Mouse (Mus musculus) heart, embryonic 14.5 days (tissue): ENCODE measurements around the gene Gm10775. TPM values are rescaled to one million over a fixed set of nuclear protein-coding genes. Genes with fewer than 3 reads are reported as not detected.

Experiments
- ATAC-seq: fragments of 200-750 bp; cut with Nextera tagmentation; 2 replicates; pipeline ENCODE4 v1.8.0; 2017; ENCODE audit warnings: low read depth, moderate TSS enrichment; ENCODE audit not compliant: insufficient number of reproducible peaks, insufficient read depth, low FRiP score
- H3K27ac ChIP-seq, 2 experiments: fragments of 200-500 bp in 1 of 2; fragments of 300-500 bp in 1 of 2; sonication (generic) in 1 of 2; replicated peaks in 1 of 2; 2 replicates each; pipeline ENCODE4 v1.5.1; 2012 to 2014; ENCODE audit warnings: low read depth in 2 of 2, low read length in 2 of 2, control low read depth in 1 of 2, mild to moderate bottlenecking in 1 of 2, mixed read lengths in 1 of 2; ENCODE audit not compliant: control insufficient read depth in 1 of 2, insufficient read depth in 1 of 2
- H3K27me3 ChIP-seq: fragments of 300-500 bp; sonication (generic); 2 replicates; pipeline ENCODE4 v1.6.1; 2014; ENCODE audit warnings: mild to moderate bottlenecking, low read length, control low read depth; ENCODE audit not compliant: control insufficient read depth, insufficient read depth
- H3K36me3 ChIP-seq: fragments of 300-500 bp; sonication (generic); 2 replicates; pipeline ENCODE4 v1.6.1; 2014; ENCODE audit warnings: mild to moderate bottlenecking, control low read depth, low read length, mixed read lengths; ENCODE audit not compliant: control insufficient read depth, insufficient read depth
- H3K4me1 ChIP-seq, 2 experiments: fragments of 200-500 bp in 1 of 2; fragments of 300-500 bp in 1 of 2; sonication (generic) in 1 of 2; 2 replicates each; pipeline ENCODE4 v1.6.1; 2012 to 2014; ENCODE audit warnings: low read length in 2 of 2, control low read depth in 1 of 2, mixed read lengths in 1 of 2; ENCODE audit not compliant: control insufficient read depth in 2 of 2, insufficient read depth in 2 of 2
- H3K4me2 ChIP-seq: fragments of 300-500 bp; sonication (generic); 2 replicates; pipeline ENCODE4 v1.6.1; 2014; ENCODE audit warnings: mild to moderate bottlenecking, low read length
- H3K4me3 ChIP-seq, 2 experiments: fragments of 200-500 bp in 1 of 2; fragments of 300-500 bp in 1 of 2; sonication (generic) in 1 of 2; 2 replicates each; pipeline ENCODE4 v1.5.1; 2012 to 2014; ENCODE audit warnings: low read length in 2 of 2, mild to moderate bottlenecking in 2 of 2, control low read depth in 1 of 2, low read depth in 1 of 2, moderate library complexity in 1 of 2; ENCODE audit not compliant: control insufficient read depth in 1 of 2, insufficient read depth in 1 of 2
- H3K9ac ChIP-seq: fragments of 300-500 bp; sonication (generic); 2 replicates; pipeline ENCODE4 v1.6.1; 2014; ENCODE audit warnings: mild to moderate bottlenecking, low read length
- H3K9me3 ChIP-seq: fragments of 300-500 bp; sonication (generic); 2 replicates; pipeline ENCODE4 v1.6.1; 2016; ENCODE audit warnings: low read length, control low read depth; ENCODE audit not compliant: control insufficient read depth
- WGBS: fragments of 180-500 bp; shearing (Covaris S2); extraction: QIAGEN DNeasy Blood & Tissue Kit; methylation state at CpG from one replicate; pipeline ENCODE4 v1.1.7; 2014; 5-methylcytosine and 5-hydroxymethylcytosine counted together
- polyA plus RNA-seq: library from polyadenylated mRNA; unstranded; fragments of >200 nt; fragmentation: Nextera tagmentation; extraction: Ambion mirVana; gene quantifications from 2 replicates; pipeline ENCODE4 v1.2.1, GENCODE M21; 2014

Gm10775 gene
- polyA plus RNA-seq, 1 experiment from 2014 or later: not detected

GRCm38 (mm10) chr13:65296354-65296753 is 37.0 kb downstream of the Gm10775 start:
- Histone ChIP-seq H3K27me3 (no peaks in the 10 kb centered on the region), H3K4me3 (no peak overlapping the region), H3K9ac (no peak overlapping the region), H3K36me3 (peaks cover 63% of the 10 kb centered on the region), H3K27ac (no peak overlapping the region), H3K4me2 (no peak overlapping the region), H3K9me3 (peaks cover 53% of the 10 kb centered on the region), H3K4me1 (no peaks in the 10 kb centered on the region)
- no peak for ATAC-seq
- 93% methylated on average over 4 of the region's 4 CpGs for WGBS

Other genes with a start within 250 kb of the Gm10775 start
- not detected in 2 replicates for gene Spata31d1c, start 226.5 kb upstream of the Gm10775 start, polyA plus RNA-seq
- not detected in 2 replicates for gene Prss47, start 206.8 kb upstream of the Gm10775 start, polyA plus RNA-seq
- gene Mfsd14b, start 146.6 kb upstream of the Gm10775 start, polyA plus RNA-seq: 37.6 and 39.9 TPM in 2 replicates
- gene Olfr465-ps1, start 121.5 kb upstream of the Gm10775 start, polyA plus RNA-seq: not detected in 2 replicates
- gene Olfr466, start 109.3 kb upstream of the Gm10775 start, polyA plus RNA-seq: not detected in 2 replicates
- not detected in 2 replicates for gene Nlrp4f, start 53.6 kb upstream of the Gm10775 start, polyA plus RNA-seq
- 16.2 and 17.3 TPM in 2 replicates for gene Zfp369, start 19.3 kb downstream of the Gm10775 start, polyA plus RNA-seq